Mouse (Mus musculus) Patski (cell line): Measurements from ENCODE around the gene Traf1. TPM values are rescaled to one million over a fixed set of nuclear protein-coding genes. Genes with fewer than 3 reads are reported as not detected.

Experiments used
- ATAC-seq: fragments of 100-300 bp; one replicate; pipeline ENCODE4 v1.8.0; 2021
- CTCF ChIA-PET: fragments of 350-600 bp; sonication (Branson Sonifier 250); formaldehyde crosslinking; loops from one replicate; lab custom pipeline; 2022; ENCODE audit warnings: inconsistent platforms; lab: Charles Lee
- POLR2A ChIA-PET: fragments of 350-600 bp; sonication (Branson Sonifier 250); formaldehyde crosslinking; loops from one replicate; lab custom pipeline; 2022; ENCODE audit warnings: antibody characterized with exemption, inconsistent platforms; lab: Charles Lee
- DNase-seq: peaks from one replicate; pipeline ENCODE4 v3.0.0-alpha.2; 2011; ENCODE audit warnings: low read depth, low spot score
- H3K27me3 ChIP-seq: fragments of 371-371 bp; one replicate; pipeline ENCODE4 v1.5.1; 2021
- CTCF ChIP-seq: fragments of 100-300 bp; IDR thresholded peaks from one replicate; pipeline ENCODE4 v1.5.1; 2021
- in situ Hi-C: fragments of 300-500 bp; cut with MboI; formaldehyde crosslinking; loops from 3 replicates; pipeline ENCODE4 v1.11.1; 2018; ENCODE audit warnings: low pct_unique_long_range_greater_than_20kb, mixed read lengths
- polyA plus RNA-seq: library from polyadenylated mRNA; unstranded; gene quantifications from one replicate; pipeline ENCODE4 v1.2.3, GENCODE M21; 2021

Gene Traf1
- polyA plus RNA-seq, 1 experiment from 2014 or later = 0.19 TPM

DNA sequence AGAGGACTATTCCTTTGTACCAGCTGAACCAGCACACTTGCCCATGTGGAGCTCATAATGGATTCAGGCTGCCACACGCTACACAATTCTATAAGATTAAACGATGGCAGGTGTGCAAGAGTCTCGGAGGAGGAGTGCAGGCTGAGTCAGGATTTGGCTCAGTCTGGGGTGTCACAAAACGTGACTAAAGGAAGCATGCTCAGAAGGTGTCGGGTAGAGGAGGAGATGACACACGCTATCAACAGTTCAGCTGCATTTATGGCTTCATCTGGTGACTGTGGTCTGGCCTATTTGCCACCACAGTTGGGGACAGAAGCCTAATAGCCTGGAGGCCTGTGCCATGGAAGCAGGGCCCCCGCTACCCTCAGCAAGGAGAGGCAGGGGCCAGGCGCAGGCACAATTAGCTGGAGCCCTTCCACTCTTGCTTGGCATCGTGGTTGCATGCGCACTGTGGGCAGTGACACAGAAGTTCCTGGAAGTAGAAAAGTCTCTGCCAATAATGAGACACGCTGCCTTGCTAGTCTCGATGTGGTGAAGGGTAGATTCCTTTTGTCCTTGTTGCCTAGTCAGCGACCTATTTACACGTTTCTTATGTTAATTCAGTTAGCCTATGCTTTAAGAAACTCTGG lies 20.6 kb upstream of the Traf1 start:
- in situ Hi-C loops = no loop called here
- ATAC-seq (no peak), DNase-seq (no peak)
- POLR2A ChIA-PET = no interaction called here
- TF ChIP-seq CTCF = no peak
- CTCF ChIA-PET = no interaction called here
- H3K27me3 ChIP-seq = peaks cover 18% of the 10 kb centered on the region

DNA sequence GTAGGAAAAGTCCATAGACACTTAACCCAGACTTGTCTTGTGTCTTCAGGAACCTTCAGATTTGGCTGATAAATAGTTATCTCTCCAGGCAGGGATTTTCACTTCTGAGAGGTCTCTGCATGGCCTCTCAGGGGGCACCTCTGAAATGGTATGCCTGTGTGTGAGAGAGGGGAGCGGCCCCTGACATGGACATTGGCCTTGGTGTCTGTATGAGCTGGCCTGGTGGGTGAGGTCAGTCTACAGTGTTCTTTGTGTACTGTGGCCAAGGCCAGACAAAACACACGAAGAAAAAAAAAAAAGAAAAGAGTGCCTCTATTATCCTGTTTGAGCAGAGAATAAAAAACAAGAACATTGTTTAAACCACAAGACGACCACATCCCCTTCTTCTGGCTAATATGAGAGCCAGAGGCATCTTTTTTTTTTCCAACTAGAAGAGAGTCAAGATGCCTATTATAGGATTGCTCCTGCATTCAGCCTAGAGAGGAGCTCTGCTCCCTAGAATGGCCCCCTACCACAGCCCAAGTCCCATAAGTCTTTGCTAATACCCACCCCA lies 18.0 kb upstream of the Traf1 start:
- POLR2A ChIA-PET = no interaction called here
- peaks cover 9% of the 10 kb centered on the region for H3K27me3 ChIP-seq
- in situ Hi-C loops = no loop called here
- CTCF ChIA-PET = interaction anchor here (1.4 kb wide), 1 partner anchor 18 kb away, joined by 3 read pairs; no protein-coding TSS in a partner anchor
- ATAC-seq (no peak), DNase-seq (no peak)
- no peak for TF ChIP-seq CTCF

DNA sequence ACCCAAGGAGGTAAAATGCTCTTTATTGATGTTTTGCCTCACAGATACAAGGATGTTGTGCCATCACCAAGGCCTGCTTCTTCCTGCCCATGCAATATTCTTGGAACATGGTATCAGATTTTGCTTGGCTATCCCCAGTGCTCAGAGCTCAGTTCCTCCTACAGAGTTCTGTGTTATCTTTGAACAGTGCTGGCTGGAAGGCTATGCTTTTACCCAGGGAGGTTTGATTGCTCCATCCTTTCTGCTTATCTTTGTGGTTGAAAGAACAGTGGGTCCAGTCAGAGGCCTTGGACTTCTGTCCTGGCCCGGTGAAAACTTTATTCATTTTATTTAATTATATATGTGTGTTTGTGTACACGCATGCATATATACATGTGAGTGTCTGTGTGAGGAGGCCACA lies 16.7 kb upstream of the Traf1 start:
- in situ Hi-C loops = no loop called here

DNA sequence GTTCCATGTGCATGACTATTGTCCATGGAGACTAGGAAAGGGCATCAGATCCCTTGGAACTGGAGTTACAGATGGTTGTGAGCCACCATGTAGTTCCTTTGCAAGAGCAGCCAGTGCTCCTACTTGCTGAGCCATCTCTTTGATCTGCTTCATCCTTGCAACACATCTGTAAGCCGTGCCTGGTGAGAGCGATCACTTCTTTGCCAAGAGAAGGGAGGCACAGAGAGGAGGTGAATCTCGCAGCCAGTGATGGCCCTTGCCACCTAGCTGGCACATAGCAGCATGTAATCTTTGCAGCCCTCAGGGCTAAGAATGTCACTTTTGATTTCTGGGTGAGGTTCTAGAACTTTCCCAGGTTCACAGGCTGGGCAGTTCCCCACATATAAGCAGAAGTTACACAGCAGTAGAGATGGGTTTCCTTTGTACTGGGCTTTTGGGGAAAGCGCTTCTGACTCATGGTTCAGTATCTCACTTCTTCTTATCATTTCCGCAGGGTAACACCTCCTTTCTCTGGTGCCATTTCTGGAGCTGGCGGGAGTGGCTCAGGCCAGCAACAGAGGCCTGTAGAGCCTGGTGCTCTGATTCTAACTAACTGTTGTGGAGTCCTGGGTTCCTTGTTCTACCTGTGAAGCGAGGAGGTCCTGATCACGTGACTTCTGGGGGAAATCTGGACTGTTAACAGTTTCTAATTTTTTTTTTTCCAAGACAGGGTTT lies 15.5 kb upstream of the Traf1 start:
- in situ Hi-C loops = no loop called here
- DNase-seq (no peak), ATAC-seq (no peak)
- TF ChIP-seq CTCF = no peak
- POLR2A ChIA-PET = no interaction called here
- CTCF ChIA-PET = no interaction called here
- peaks cover 9% of the 10 kb centered on the region for H3K27me3 ChIP-seq

More for the DNA sequence above, 16.7 kb upstream of the Traf1 start:
- no peak for ATAC-seq
- TF ChIP-seq CTCF = no peak
- DNase-seq = no peak
- POLR2A ChIA-PET = no interaction called here
- peaks cover 9% of the 10 kb centered on the region for H3K27me3 ChIP-seq
- CTCF ChIA-PET = no interaction called here

DNA sequence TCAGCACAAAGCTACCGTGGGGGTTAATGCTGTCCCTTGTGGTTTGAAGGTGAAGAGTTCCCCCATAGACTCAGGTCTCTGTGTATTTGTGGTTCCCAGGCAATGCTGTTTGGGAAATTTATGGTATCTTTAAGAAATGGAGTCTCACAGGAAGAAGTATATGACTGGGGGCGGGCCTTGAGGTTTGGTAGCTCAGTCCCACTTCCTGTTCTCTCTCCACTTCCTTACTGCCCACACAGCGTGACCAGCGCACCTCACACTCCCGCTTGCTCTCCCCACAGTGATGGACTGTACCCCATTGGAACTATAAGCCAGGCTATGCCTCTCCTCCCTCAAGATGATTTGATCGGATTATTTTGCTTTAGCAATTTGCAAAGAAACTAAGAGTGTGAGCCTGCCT lies 14.9 kb upstream of the Traf1 start:
- DNase-seq = no peak
- CTCF ChIA-PET = no interaction called here
- H3K27me3 ChIP-seq = peaks cover 9% of the 10 kb centered on the region
- ATAC-seq = no peak
- in situ Hi-C loops = no loop called here
- TF ChIP-seq CTCF = no peak
- POLR2A ChIA-PET = no interaction called here

DNA sequence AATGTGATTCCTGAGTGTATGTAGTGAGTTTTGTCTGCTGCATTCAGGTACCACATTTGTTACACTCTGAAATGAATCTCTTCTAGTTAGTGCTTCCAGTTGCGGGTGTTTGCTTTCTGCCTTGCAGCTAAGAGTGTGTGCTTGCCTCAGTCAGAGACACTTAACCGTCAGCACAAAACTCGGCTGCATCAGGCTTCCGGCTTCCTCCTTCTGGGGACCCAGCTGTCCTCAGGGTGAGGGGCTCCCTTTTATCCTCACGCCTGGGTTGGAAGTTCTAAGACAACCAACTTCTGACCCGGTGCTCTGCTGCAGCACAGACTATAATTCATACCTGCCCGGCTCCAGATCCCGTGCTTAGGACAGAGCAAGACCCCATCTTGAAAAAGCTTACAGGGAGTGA lies 11.5 kb upstream of the Traf1 start:
- DNase-seq = no peak
- no peak for ATAC-seq
- peaks cover 3% of the 10 kb centered on the region for H3K27me3 ChIP-seq
- CTCF ChIA-PET = interaction anchor here (1.8 kb wide), 1 partner anchor 189 kb away, joined by 5 read pairs; no protein-coding TSS in a partner anchor
- POLR2A ChIA-PET = no interaction called here
- TF ChIP-seq CTCF = no peak
- in situ Hi-C loops = no loop called here

DNA sequence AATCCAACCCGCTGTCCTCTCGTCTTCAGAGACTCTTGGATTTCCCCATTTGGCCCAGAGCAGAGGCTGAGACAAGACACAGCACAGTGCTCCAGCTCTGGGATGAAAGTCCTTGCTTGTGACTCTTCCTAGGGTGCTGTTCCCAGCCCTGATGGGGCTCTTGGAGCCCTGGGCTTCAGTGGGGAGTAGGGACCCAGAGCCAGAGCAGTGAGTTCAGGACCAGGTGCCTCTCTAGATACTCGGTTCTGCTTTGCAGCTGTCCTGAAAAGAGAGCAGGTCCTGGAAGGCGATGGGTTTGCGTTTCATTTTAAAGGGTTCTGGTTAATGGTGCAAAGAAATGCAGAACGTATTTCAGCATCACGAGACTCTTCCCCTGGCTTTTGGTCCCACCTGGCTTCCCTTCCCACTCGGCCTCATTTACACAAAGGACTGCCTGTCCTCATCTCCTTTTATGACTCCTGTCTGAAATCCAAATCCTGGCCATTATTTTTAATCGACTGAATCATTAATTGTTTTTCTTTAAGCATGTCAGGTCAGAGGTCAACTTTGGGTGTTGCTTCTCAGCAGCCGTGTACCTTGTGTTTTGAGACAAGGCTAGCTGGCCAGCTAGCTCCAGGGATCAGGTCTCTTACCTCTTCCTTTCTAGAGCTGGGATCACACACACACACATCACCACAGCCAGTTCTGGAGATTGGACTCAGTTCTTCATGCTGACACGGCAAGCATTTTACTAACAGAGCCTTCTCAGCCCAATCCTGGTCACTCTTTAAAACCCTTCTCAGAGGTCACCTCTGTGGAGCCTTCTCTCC lies 9.7 kb upstream of the Traf1 start:
- CTCF ChIA-PET = interaction anchor here (1.2 kb wide), 1 partner anchor 171 kb away, joined by 3 read pairs; the partner anchor contains the start of gene Rabepk

DNA sequence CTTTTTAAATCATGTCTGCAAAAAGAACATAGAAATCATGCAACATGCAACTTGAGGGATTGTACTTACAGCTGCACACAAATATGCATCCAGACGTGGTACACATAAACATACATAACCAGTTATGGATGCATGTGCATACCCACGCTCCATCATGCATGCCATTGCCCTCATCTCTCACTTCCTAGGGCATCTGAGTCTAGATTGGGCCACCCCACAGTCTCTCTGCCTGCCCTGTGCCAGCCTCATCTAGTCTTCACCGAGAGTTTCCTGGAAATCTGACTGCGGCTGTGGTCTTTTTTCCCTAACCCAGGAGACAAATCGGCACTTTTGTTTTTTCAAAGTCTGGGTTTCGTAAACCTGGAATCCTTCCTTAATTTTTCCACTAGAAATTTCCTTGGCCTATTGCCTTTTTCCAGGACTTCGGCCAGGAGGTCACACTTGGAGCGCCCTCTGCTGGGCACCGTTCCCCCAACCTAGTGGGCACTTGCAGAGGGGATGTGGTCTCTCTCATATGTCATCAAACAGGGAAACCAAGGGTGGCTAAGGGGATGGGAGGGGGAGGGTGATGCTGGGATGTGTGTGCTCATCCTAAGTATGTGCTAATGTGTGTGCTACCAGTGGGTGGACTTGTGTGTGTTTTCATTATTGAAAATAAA lies 8.6 kb upstream of the Traf1 start:
- CTCF ChIA-PET = no interaction called here
- in situ Hi-C loops = no loop called here
- POLR2A ChIA-PET = no interaction called here
- peak; percentile 83 for TF ChIP-seq CTCF
- ATAC-seq (no peak), DNase-seq (peak; percentile 9)
- H3K27me3 ChIP-seq = peaks cover 3% of the 10 kb centered on the region

More for the DNA sequence above, 9.7 kb upstream of the Traf1 start:
- in situ Hi-C loops = no loop called here
- DNase-seq = no peak
- POLR2A ChIA-PET = no interaction called here
- ATAC-seq = no peak
- TF ChIP-seq CTCF = no peak
- peaks cover 3% of the 10 kb centered on the region for H3K27me3 ChIP-seq

DNA sequence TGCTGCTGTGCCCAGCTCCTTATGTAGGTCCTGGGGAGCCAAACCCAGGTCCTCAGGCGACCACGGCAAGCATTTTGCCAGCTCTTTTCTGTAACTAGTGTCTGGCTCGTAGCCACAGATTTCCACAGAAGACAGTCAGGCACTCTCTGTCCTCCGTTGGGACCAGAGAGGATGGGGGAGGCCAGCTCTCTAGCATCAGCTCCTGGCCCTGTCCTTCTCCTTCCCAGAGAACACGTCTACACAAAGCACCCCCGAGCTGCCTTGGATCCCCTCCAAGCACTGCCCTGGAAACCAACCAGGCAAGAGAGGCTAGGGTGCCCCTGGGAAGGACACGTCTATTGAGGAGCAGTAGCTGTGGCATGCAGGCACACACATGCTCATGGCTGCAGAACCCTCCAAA lies 7.6 kb upstream of the Traf1 start:
- TF ChIP-seq CTCF = no peak
- H3K27me3 ChIP-seq = no peaks in the 10 kb centered on the region
- DNase-seq (no peak), ATAC-seq (no peak)
- POLR2A ChIA-PET = no interaction called here
- CTCF ChIA-PET = no interaction called here
- in situ Hi-C loops = loop anchor here (5.0 kb wide), 1 partner anchor 182 kb away; no protein-coding TSS in a partner anchor

DNA sequence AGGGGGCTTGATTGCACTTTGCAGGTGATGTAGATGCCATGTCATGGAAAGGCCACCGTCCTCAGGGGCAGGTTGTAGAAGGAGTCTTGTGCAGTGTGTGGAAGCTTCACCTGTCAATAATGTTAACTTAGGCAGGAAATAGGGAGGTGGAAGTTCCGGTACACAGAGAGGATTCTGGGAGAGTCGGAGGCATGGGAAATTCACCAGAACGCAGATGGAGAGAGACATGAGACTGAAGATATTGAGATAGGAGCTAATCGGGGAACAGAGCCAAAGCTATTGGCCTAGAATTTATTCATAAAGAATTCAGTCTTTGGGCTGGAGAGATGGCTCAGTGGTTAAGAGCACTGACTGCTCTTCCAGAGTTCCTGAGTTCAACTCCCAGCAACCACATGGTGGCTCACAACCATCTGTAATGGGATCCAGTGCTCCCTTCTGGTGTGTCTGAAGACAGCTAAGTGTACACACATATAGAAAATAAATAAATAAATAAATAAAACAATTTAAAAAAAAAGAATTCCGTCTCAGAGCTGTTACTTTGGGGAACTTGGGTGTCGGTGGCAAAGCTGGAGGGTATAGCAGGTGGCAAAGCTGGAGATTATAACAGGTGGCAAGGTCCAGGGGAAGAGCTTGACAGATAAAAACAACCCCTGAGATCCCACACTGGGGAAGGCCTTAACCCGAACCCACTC lies 4.8 kb upstream of the Traf1 start:
- ChIA-PET POLR2A (interaction anchor here (0.6 kb wide), 1 partner anchor 215 kb away, joined by 5 read pairs; no protein-coding TSS in a partner anchor), CTCF (no interaction called here)
- ATAC-seq = no peak
- H3K27me3 ChIP-seq = no peaks in the 10 kb centered on the region
- in situ Hi-C loops = loop anchor here (5.0 kb wide), 1 partner anchor 179 kb away; no protein-coding TSS in a partner anchor
- no peak for DNase-seq
- TF ChIP-seq CTCF = no peak
